Mouse (Mus musculus) MEL-GATA-1-ER (cell line): ENCODE data around the gene Rap1a.

Experiments
- DNase-seq: peaks from one replicate; pipeline ENCODE4 v3.0.0-alpha.2; 2012; ENCODE audit warnings: low read depth; ENCODE audit errors: extremely low read depth

Gene Rap1a

GRCm38 (mm10) chr3:105695476-105696386 is 105.4 kb downstream of the Rap1a start:
- DNase-seq = no peak

- no peak for DNase-seq
Measured at GRCm38 (mm10) chr3:105693327-105694080, 107.6 kb downstream of the Rap1a start.

DNA sequence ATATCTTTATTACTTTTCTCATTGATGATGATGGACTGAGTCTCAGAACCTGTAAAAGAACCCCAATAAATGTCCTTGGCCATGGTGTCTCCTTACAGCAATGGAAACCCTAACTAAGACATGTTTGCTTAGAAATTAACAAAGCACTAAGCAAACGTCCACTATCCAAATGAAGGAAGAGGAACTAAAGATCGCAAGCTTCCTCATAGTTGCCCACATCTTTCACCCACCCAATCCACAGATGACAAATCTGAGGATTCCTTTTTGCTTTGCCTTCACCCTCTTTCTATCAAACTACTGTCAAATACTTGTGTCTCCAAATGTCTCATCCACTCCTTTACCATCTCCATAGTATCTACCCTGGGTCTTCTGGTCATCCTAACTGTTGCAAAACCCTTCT is 112.6 kb downstream of the Rap1a start:
- DNase-seq = no peak

GRCm38 (mm10) chr3:105687324-105688060 is 113.6 kb downstream of the Rap1a start, which contains the start of gene Ddx20:
TSS of gene Ddx20 (minus strand) at chr3:105687574.
- DNase-seq = peak; percentile 98

DNA sequence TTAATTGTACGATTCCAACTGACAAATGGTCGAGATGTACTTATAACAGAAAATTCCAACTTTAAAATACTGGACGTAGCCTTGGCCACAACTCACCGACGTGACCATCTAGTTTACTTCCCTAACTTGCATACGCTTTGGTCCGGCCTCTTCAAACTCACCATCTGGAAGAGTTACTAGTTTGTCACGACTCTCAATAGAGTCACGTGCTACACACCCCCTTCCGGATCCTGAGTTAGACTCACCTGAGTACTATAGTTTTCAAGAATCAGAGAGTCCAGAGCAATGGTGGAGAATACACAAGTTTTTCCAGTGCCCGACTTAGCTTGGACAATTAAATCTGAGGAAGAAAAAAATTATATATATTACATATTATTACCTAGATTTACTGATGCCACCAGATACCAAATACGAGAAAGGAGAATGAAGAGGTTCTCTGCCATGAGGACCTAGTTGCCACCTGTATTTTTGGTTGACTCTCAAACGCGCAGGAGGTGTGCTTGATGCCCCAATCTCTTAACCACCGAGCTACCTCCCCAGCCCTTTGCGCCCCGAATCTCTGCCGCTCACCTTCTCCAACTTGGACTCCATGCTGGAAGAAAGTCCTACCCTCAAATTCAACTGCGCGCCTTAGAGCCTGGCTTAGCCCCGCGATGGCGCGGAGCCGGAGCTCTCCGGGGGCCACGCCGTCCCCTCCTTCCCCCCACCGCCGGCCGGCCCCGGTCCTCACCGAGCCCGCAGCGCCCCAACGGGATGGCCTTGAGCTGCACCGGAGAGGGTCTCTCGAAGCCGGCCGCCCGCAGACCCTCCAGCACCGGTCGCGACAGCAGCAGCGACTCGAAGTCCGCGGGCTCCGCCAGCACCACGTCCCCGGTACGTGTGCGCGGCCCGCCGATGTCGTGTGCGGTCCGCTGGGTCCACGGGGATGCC is 114.5 kb downstream of the Rap1a start:
- DNase-seq = no peak

DNA sequence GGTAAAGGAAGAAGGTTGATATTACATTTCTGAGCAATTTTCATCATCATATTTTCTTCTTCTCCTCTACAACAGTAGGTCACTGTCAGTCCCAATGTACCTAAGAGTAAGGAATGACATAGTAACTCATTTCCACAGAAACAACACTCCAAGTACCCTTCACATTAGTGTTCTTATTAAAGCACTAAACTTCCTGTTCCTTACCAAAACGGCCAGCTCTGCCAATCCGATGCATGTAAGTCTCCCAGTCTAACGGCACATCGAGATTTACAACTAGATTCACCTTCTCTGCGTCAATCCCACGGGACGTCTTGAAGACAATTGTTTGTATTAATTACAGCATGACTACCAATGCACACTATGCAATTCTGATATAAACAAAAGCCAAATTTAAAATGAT is 120.8 kb downstream of the Rap1a start:
- no peak for DNase-seq
